Mouse (Mus musculus) MEL (cell line): ENCODE data around the gene Kif6. TPM values are rescaled to one million over a fixed set of nuclear protein-coding genes. Genes with fewer than 3 reads are reported as not detected.

Experiments
- DNase-seq: peaks from one replicate; pipeline ENCODE4 v3.0.0; 2011; ENCODE audit warnings: low read depth, low spot score
- H3K27ac ChIP-seq: 2 replicates; pipeline ENCODE4 v1.5.1; 2012; ENCODE audit warnings: low read depth, mild to moderate bottlenecking, control low read depth, low read length, moderate library complexity; ENCODE audit not compliant: control insufficient read depth
- H3K27me3 ChIP-seq, 2 experiments: fragments of 150-350 bp in 1 of 2; sonication (generic) in 1 of 2; 2 replicates each; pipeline ENCODE4 v1.6.1; 2012; ENCODE audit warnings: low read length in 2 of 2, mild to moderate bottlenecking in 2 of 2, improper control_type of control experiment in 1 of 2, moderate library complexity in 1 of 2; ENCODE audit not compliant: insufficient read depth in 2 of 2, control insufficient read depth in 1 of 2
- H3K36me3 ChIP-seq, 2 experiments: 2 replicates each; pipeline ENCODE4 v1.6.1; 2012 to 2014; ENCODE audit warnings: low read length in 2 of 2, improper control_type of control experiment in 1 of 2, inconsistent platforms in 1 of 2, mild to moderate bottlenecking in 1 of 2; ENCODE audit not compliant: insufficient read depth in 2 of 2, control insufficient read depth in 1 of 2
- H3K4me1 ChIP-seq, 2 experiments: fragments of 150-350 bp in 1 of 2; sonication (generic) in 1 of 2; 2 replicates each; pipeline ENCODE4 v1.6.1; 2012; ENCODE audit warnings: low read length in 2 of 2, improper control_type of control experiment in 1 of 2, mild to moderate bottlenecking in 1 of 2; ENCODE audit not compliant: insufficient read depth in 2 of 2, control insufficient read depth in 1 of 2
- H3K4me3 ChIP-seq, 2 experiments: fragments of 150-350 bp in 1 of 2; sonication (generic) in 1 of 2; 2 replicates each; pipeline ENCODE4 v1.5.1; 2012; ENCODE audit warnings: low read depth in 2 of 2, low read length in 2 of 2, mild to moderate bottlenecking in 2 of 2, moderate library complexity in 2 of 2, control low read depth in 1 of 2, improper control_type of control experiment in 1 of 2; ENCODE audit not compliant: control insufficient read depth in 1 of 2, insufficient read depth in 1 of 2
- H3K79me2 ChIP-seq: 2 replicates; pipeline ENCODE4 v1.6.1; 2012; ENCODE audit warnings: mild to moderate bottlenecking, low read length, moderate library complexity; ENCODE audit not compliant: control insufficient read depth, poor library complexity, insufficient read depth
- H3K9ac ChIP-seq: 2 replicates; pipeline ENCODE4 v1.6.1; 2012; ENCODE audit warnings: low read depth, mild to moderate bottlenecking, control low read depth, low read length, moderate library complexity; ENCODE audit not compliant: control insufficient read depth, poor library complexity, severe bottlenecking
- H3K9me3 ChIP-seq: fragments of 150-350 bp; sonication (generic); replicated peaks from 2 replicates; pipeline ENCODE4 v1.6.1; 2012; ENCODE audit warnings: mild to moderate bottlenecking, low read length, improper control_type of control experiment, moderate library complexity; ENCODE audit not compliant: insufficient read depth
- BHLHE40 ChIP-seq: IDR thresholded peaks from 2 replicates; pipeline ENCODE4 v1.6.1; 2012; ENCODE audit warnings: low read depth, mild to moderate bottlenecking, inconsistent platforms, low read length, improper control_type of control experiment, borderline replicate concordance
- CHD1 ChIP-seq: IDR thresholded peaks from 2 replicates; pipeline ENCODE4 v1.6.1; 2012; ENCODE audit warnings: low read depth, mild to moderate bottlenecking, inconsistent platforms, low read length, improper control_type of control experiment
- CHD2 ChIP-seq: IDR thresholded peaks from 2 replicates; pipeline ENCODE4 v1.6.1; 2011; ENCODE audit warnings: low read length, improper control_type of control experiment
- CTCF ChIP-seq, 3 experiments: IDR thresholded peaks in 2 of 3; conservative IDR thresholded peaks in 1 of 3; 2 replicates each; pipeline ENCODE4 v1.5.1; 2011 to 2012; ENCODE audit warnings: low read length in 3 of 3, low read depth in 2 of 3, mild to moderate bottlenecking in 2 of 3, improper control_type of control experiment in 1 of 3, inconsistent platforms in 1 of 3, mixed read lengths in 1 of 3, moderate library complexity in 1 of 3; ENCODE audit not compliant: control insufficient read depth in 1 of 3, insufficient read depth in 1 of 3, poor library complexity in 1 of 3, severe bottlenecking in 1 of 3
- EP300 ChIP-seq, 2 experiments: IDR thresholded peaks; 2 replicates each; pipeline ENCODE4 v1.6.1; 2011; ENCODE audit warnings: improper control_type of control experiment in 2 of 2, low read length in 2 of 2, low read depth in 1 of 2, mild to moderate bottlenecking in 1 of 2
- ETS1 ChIP-seq: IDR thresholded peaks from 2 replicates; pipeline ENCODE4 v1.6.1; 2012; ENCODE audit warnings: low read depth, mild to moderate bottlenecking, inconsistent platforms, low read length, improper control_type of control experiment, moderate library complexity
- GABPA ChIP-seq: IDR thresholded peaks from 2 replicates; pipeline ENCODE4 v1.6.1; 2012; ENCODE audit warnings: low read depth, mild to moderate bottlenecking, inconsistent platforms, low read length, improper control_type of control experiment, moderate library complexity
- GATA1 ChIP-seq: IDR thresholded peaks from 2 replicates; pipeline ENCODE4 v1.6.1; 2011; ENCODE audit warnings: low read depth, low read length, improper control_type of control experiment
- JUND ChIP-seq: IDR thresholded peaks from 2 replicates; pipeline ENCODE4 v1.6.1; 2011; ENCODE audit warnings: low read depth, mild to moderate bottlenecking, improper control_type of control experiment, low read length
- MAFK ChIP-seq: IDR thresholded peaks from 2 replicates; pipeline ENCODE4 v1.6.1; 2011; ENCODE audit warnings: low read depth, mild to moderate bottlenecking, low read length, improper control_type of control experiment, borderline replicate concordance
- MAX ChIP-seq: IDR thresholded peaks from 2 replicates; pipeline ENCODE4 v1.6.1; 2011; ENCODE audit warnings: low read length, improper control_type of control experiment
- MAZ ChIP-seq: IDR thresholded peaks from 2 replicates; pipeline ENCODE4 v1.6.1; 2012; ENCODE audit warnings: low read depth, mild to moderate bottlenecking, inconsistent platforms, low read length, improper control_type of control experiment
- MEF2A ChIP-seq: IDR thresholded peaks from 2 replicates; pipeline ENCODE4 v1.6.1; 2014; ENCODE audit warnings: low read depth, mild to moderate bottlenecking, inconsistent platforms, low read length, improper control_type of control experiment; ENCODE audit not compliant: poor library complexity, insufficient replicate concordance, severe bottlenecking; ENCODE audit errors: extremely low read depth
- MYB ChIP-seq: IDR thresholded peaks from 2 replicates; pipeline ENCODE4 v1.6.1; 2011; ENCODE audit warnings: mild to moderate bottlenecking, low read depth, low read length, improper control_type of control experiment
- NRF1 ChIP-seq: IDR thresholded peaks from 2 replicates; pipeline ENCODE4 v1.6.1; 2014; ENCODE audit warnings: low read depth, mild to moderate bottlenecking, inconsistent platforms, low read length, improper control_type of control experiment, moderate library complexity; ENCODE audit not compliant: poor library complexity, insufficient read depth, severe bottlenecking
- POLR2AphosphoS2 ChIP-seq: IDR thresholded peaks from 2 replicates; pipeline ENCODE4 v1.6.1; 2011; ENCODE audit warnings: low read length, improper control_type of control experiment
- POLR2AphosphoS5 ChIP-seq: IDR thresholded peaks from 2 replicates; pipeline ENCODE4 v1.6.1; 2012; ENCODE audit warnings: low read depth, borderline replicate concordance, mild to moderate bottlenecking, inconsistent platforms, low read length, moderate library complexity, mixed read lengths
- RCOR1 ChIP-seq: IDR thresholded peaks from 2 replicates; pipeline ENCODE4 v1.6.1; 2012; ENCODE audit warnings: low read depth, mild to moderate bottlenecking, inconsistent platforms, low read length, improper control_type of control experiment
- SIN3A ChIP-seq: IDR thresholded peaks from 2 replicates; pipeline ENCODE4 v1.6.1; 2012; ENCODE audit warnings: low read length, improper control_type of control experiment, inconsistent platforms
- TBP ChIP-seq: IDR thresholded peaks from 2 replicates; pipeline ENCODE4 v1.8.0; 2011; ENCODE audit warnings: low read depth, low read length, improper control_type of control experiment
- TCF12 ChIP-seq: IDR thresholded peaks from 2 replicates; pipeline ENCODE4 v1.6.1; 2014; ENCODE audit warnings: low read depth, mild to moderate bottlenecking, inconsistent platforms, low read length, improper control_type of control experiment, moderate library complexity
- UBTF ChIP-seq: IDR thresholded peaks from 2 replicates; pipeline ENCODE4 v1.6.1; 2012; ENCODE audit warnings: low read depth, mild to moderate bottlenecking, inconsistent platforms, low read length, improper control_type of control experiment, moderate library complexity, borderline replicate concordance; ENCODE audit not compliant: insufficient read depth
- USF2 ChIP-seq, 2 experiments: IDR thresholded peaks; 2 replicates each; pipeline ENCODE4 v1.6.1; 2011 to 2012; ENCODE audit warnings: improper control_type of control experiment in 2 of 2, low read length in 2 of 2, borderline replicate concordance in 1 of 2, inconsistent platforms in 1 of 2, low read depth in 1 of 2, mild to moderate bottlenecking in 1 of 2; ENCODE audit not compliant: insufficient read depth in 1 of 2
- ZC3H11A ChIP-seq: IDR thresholded peaks from 2 replicates; pipeline ENCODE4 v1.6.1; 2012; ENCODE audit warnings: low read depth, mild to moderate bottlenecking, inconsistent platforms, low read length, improper control_type of control experiment
- ZKSCAN1 ChIP-seq: IDR thresholded peaks from 2 replicates; pipeline ENCODE4 v1.6.1; 2012; ENCODE audit warnings: low read depth, mild to moderate bottlenecking, inconsistent platforms, low read length, improper control_type of control experiment, moderate library complexity
- polyA plus RNA-seq, 2 experiments: library from polyadenylated mRNA; stranded (reverse) in 1 of 2; unstranded in 1 of 2; fragments of >175 nt in 1 of 2; fragments of >200 nt in 1 of 2; gene quantifications; 2 replicates each; pipeline versions ENCODE4 v1.2.1 to v1.2.4; 2012; ENCODE audit warnings: low replicate concordance in 2 of 2, low read depth in 1 of 2; ENCODE audit not compliant: insufficient read length in 2 of 2, insufficient read depth in 1 of 2, missing spikeins in 1 of 2
- total RNA-seq: library from RNA; depleted of rRNA; stranded (reverse); fragments of 300-350 nt; gene quantifications from 2 replicates; pipeline ENCODE4 v1.2.3, GENCODE M21; 2012

Gene Kif6
- total and polyA plus RNA-seq, 3 experiments, result not detected

GRCm38 (mm10) chr17:49764963-49765362 is 150.0 kb downstream of the Kif6 start:
- H3K79me2 ChIP-seq, result no peaks in the 10 kb centered on the region
- H3K27ac ChIP-seq, result no peak overlapping the region
- no peak overlapping the region for H3K4me3 ChIP-seq
- no peak for TF ChIP-seq JUND
- no peak for TF ChIP-seq MEF2A
- TF ChIP-seq CHD2, result no peak
- TF ChIP-seq USF2 (IDR thresholded peaks at IDR 0.05; ENCODE audit: borderline replicate concordance in 1 of 2, insufficient read depth in 1 of 2, low read depth in 1 of 2, low read length in 2 of 2), result no peak
- TF ChIP-seq GATA1, result no peak
- TF ChIP-seq TCF12, result no peak
- TF ChIP-seq MYB, result no peak
- TF ChIP-seq MAX, result no peak
- no peak for TF ChIP-seq EP300 (IDR thresholded peaks at IDR 0.05; ENCODE audit: low read depth in 1 of 2, low read length in 2 of 2)
- TF ChIP-seq ZC3H11A, result no peak
- TF ChIP-seq RCOR1, result no peak
- no peak for TF ChIP-seq UBTF
- no peak for TF ChIP-seq GABPA
- TF ChIP-seq POLR2AphosphoS5, result no peak
- no peak for TF ChIP-seq CTCF (IDR thresholded peaks at IDR 0.05 in 2 of 3, conservative IDR thresholded peaks at IDR 0.05 in 1 of 3; ENCODE audit: control insufficient read depth in 1 of 3, insufficient read depth in 1 of 3, low read depth in 2 of 3, low read length in 3 of 3, poor library complexity in 1 of 3, severe bottlenecking in 1 of 3)
- no peak for TF ChIP-seq BHLHE40
- TF ChIP-seq POLR2AphosphoS2, result no peak
- TF ChIP-seq MAFK, result no peak
- H3K9ac ChIP-seq, result no peak overlapping the region
- H3K27me3 ChIP-seq, result no peaks in the 10 kb centered on the region
- no peaks in the 10 kb centered on the region for H3K36me3 ChIP-seq
- H3K9me3 ChIP-seq, result no peaks in the 10 kb centered on the region
- no peak for DNase-seq
- H3K4me1 ChIP-seq, result no peaks in the 10 kb centered on the region

DNA sequence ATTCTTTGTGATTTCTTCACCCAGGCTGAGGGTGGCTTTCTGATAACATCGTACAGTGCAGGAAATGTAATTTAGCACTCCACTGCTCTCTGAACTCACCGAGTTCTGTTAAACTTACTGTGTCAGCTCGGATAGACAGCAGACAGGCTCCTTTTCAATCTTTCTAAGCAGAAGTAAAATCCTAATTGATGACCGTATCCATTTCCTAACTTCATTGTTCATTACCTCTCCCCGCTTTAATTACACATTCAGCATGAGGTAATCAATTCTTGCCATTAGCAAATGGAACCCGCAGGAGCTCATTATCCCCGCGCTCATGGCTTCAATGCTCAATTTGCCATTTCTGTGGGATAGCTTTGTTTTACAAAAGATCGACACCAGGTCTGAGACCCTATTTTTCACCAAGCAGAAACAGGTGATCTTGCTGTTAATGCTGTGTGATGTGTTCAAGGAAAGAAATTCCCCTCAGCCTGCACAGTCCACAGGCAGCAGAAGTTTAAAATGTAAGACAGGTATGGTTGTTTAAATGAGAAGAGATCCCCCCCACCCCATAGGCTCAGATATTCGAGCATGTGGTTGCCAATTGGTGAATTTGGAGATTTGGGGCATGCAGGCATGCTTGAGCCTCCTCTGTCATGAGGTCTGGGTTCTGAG is 152.9 kb downstream of the Kif6 start:
- DNase-seq, result no peak
- Histone ChIP-seq H3K9ac (no peak overlapping the region), H3K4me1 (no peaks in the 10 kb centered on the region), H3K79me2 (no peaks in the 10 kb centered on the region), H3K4me3 (no peak overlapping the region), H3K9me3 (no peaks in the 10 kb centered on the region), H3K36me3 (no peaks in the 10 kb centered on the region), H3K27me3 (no peaks in the 10 kb centered on the region), H3K27ac (no peak overlapping the region)
- TF ChIP-seq MAZ, result no peak
- no peak for TF ChIP-seq TBP
- TF ChIP-seq EP300 (IDR thresholded peaks at IDR 0.05; ENCODE audit: low read depth in 1 of 2, low read length in 2 of 2), result no peak
- no peak for TF ChIP-seq SIN3A
- TF ChIP-seq MAX, result no peak
- TF ChIP-seq ZKSCAN1, result no peak
- no peak for TF ChIP-seq NRF1
- no peak for TF ChIP-seq MYB
- no peak for TF ChIP-seq CHD1
- no peak for TF ChIP-seq UBTF
- TF ChIP-seq ZC3H11A, result no peak
- no peak for TF ChIP-seq GABPA
- no peak for TF ChIP-seq CHD2
- TF ChIP-seq ETS1, result no peak
